Mouse (Mus musculus): Measurements from ENCODE around the gene Zfp940. TPM values are rescaled to one million over a fixed set of nuclear protein-coding genes. Genes with fewer than 3 reads are reported as not detected.

The Zfp940 gene
- polyA plus RNA-seq, 1 experiment: 0.89 TPM

- DNase-seq: no peak
- Histone ChIP-seq H3K27ac (ENCODE audit: control insufficient read depth, insufficient read depth, low read length) (no peak overlapping the region), H3K4me3 (ENCODE audit: control insufficient read depth, insufficient read depth, low read length) (no peak overlapping the region), H3K36me3 (ENCODE audit: control insufficient read depth, insufficient read depth, low read length) (no peaks in the 10 kb centered on the region), H3K27me3 (ENCODE audit: control insufficient read depth, insufficient read depth, low read length) (no peaks in the 10 kb centered on the region), H3K4me1 (replicated peaks; ENCODE audit: control insufficient read depth, insufficient read depth, low read length) (no peaks in the 10 kb centered on the region)
- TF ChIP-seq POLR2A (IDR thresholded peaks at IDR 0.05; ENCODE audit: control insufficient read depth, extremely low read depth, insufficient read depth, low read length, poor library complexity) (no peak), CTCF (IDR thresholded peaks at IDR 0.05; ENCODE audit: borderline replicate concordance, control insufficient read depth, extremely low read depth, insufficient read depth, low read length, poor library complexity) (no peak)
- 90% methylated on average over 3 of the region's 3 CpGs for WGBS
Observed at GRCm38 (mm10) chr7:29839256-29839655, 14.2 kb downstream of the Zfp940 start.

- Histone ChIP-seq H3K27me3 (ENCODE audit: control insufficient read depth, insufficient read depth, low read length) (no peaks in the 10 kb centered on the region), H3K4me1 (replicated peaks; ENCODE audit: control insufficient read depth, insufficient read depth, low read length) (no peaks in the 10 kb centered on the region), H3K36me3 (ENCODE audit: control insufficient read depth, insufficient read depth, low read length) (no peaks in the 10 kb centered on the region), H3K27ac (ENCODE audit: control insufficient read depth, insufficient read depth, low read length) (no peak overlapping the region), H3K4me3 (ENCODE audit: control insufficient read depth, insufficient read depth, low read length) (no peak overlapping the region)
- no peak for TF ChIP-seq CTCF (IDR thresholded peaks at IDR 0.05; ENCODE audit: borderline replicate concordance, control insufficient read depth, extremely low read depth, insufficient read depth, low read length, poor library complexity)
- no peak for TF ChIP-seq POLR2A (IDR thresholded peaks at IDR 0.05; ENCODE audit: control insufficient read depth, extremely low read depth, insufficient read depth, low read length, poor library complexity)
- 94% methylated on average over 1 of the region's 1 CpGs for WGBS
- DNase-seq: no peak
Observed at GRCm38 (mm10) chr7:29836816-29837215, 16.7 kb downstream of the Zfp940 start.

- Histone ChIP-seq H3K36me3 (ENCODE audit: control insufficient read depth, insufficient read depth, low read length) (peaks cover 38% of the 10 kb centered on the region), H3K4me1 (replicated peaks; ENCODE audit: control insufficient read depth, insufficient read depth, low read length) (no peaks in the 10 kb centered on the region), H3K4me3 (ENCODE audit: control insufficient read depth, insufficient read depth, low read length) (no peak overlapping the region), H3K27ac (ENCODE audit: control insufficient read depth, insufficient read depth, low read length) (no peak overlapping the region), H3K27me3 (ENCODE audit: control insufficient read depth, insufficient read depth, low read length) (no peaks in the 10 kb centered on the region)
- DNase-seq: no peak
- no peak for TF ChIP-seq CTCF (IDR thresholded peaks at IDR 0.05; ENCODE audit: borderline replicate concordance, control insufficient read depth, extremely low read depth, insufficient read depth, low read length, poor library complexity)
- TF ChIP-seq POLR2A (IDR thresholded peaks at IDR 0.05; ENCODE audit: control insufficient read depth, extremely low read depth, insufficient read depth, low read length, poor library complexity): no peak
- WGBS: 94% methylated on average over 12 of the region's 12 CpGs
Observed at GRCm38 (mm10) chr7:29829804-29830203, 23.7 kb downstream of the Zfp940 start.

- 98% methylated on average over 12 of the region's 12 CpGs for WGBS
- Histone ChIP-seq H3K27me3 (ENCODE audit: control insufficient read depth, insufficient read depth, low read length) (no peaks in the 10 kb centered on the region), H3K27ac (ENCODE audit: control insufficient read depth, insufficient read depth, low read length) (no peak overlapping the region), H3K4me1 (replicated peaks; ENCODE audit: control insufficient read depth, insufficient read depth, low read length) (no peaks in the 10 kb centered on the region), H3K4me3 (ENCODE audit: control insufficient read depth, insufficient read depth, low read length) (no peak overlapping the region), H3K36me3 (ENCODE audit: control insufficient read depth, insufficient read depth, low read length) (peaks cover 52% of the 10 kb centered on the region)
- TF ChIP-seq CTCF (IDR thresholded peaks at IDR 0.05; ENCODE audit: borderline replicate concordance, control insufficient read depth, extremely low read depth, insufficient read depth, low read length, poor library complexity): no peak
- no peak for TF ChIP-seq POLR2A (IDR thresholded peaks at IDR 0.05; ENCODE audit: control insufficient read depth, extremely low read depth, insufficient read depth, low read length, poor library complexity)
- no peak for DNase-seq
Observed at GRCm38 (mm10) chr7:29828001-29828400, 25.5 kb downstream of the Zfp940 start.

GRCm38 (mm10) chr7:29818619-29819254 lies 34.7 kb downstream of the Zfp940 start:
- TF ChIP-seq POLR2A (IDR thresholded peaks at IDR 0.05; ENCODE audit: control insufficient read depth, extremely low read depth, insufficient read depth, low read length, poor library complexity) (no peak), CTCF (IDR thresholded peaks at IDR 0.05; ENCODE audit: borderline replicate concordance, control insufficient read depth, extremely low read depth, insufficient read depth, low read length, poor library complexity) (no peak)
- H3K27ac ChIP-seq (ENCODE audit: control insufficient read depth, insufficient read depth, low read length): no peak overlapping the region
- peaks cover 8% of the 10 kb centered on the region; the same call in 1 of the 2 replicates for H3K36me3 ChIP-seq (ENCODE audit: control insufficient read depth, insufficient read depth, low read length)
- 7% methylated on average over 12 of the region's 12 CpGs for WGBS
- peak; percentile 80 for DNase-seq
- H3K27me3 ChIP-seq (ENCODE audit: control insufficient read depth, insufficient read depth, low read length): no peaks in the 10 kb centered on the region
- peaks cover 14% of the 10 kb centered on the region for H3K4me1 ChIP-seq (replicated peaks; ENCODE audit: control insufficient read depth, insufficient read depth, low read length)
- peak overlapping the region; percentile 72 for H3K4me3 ChIP-seq (ENCODE audit: control insufficient read depth, insufficient read depth, low read length)

- under 1% methylated on average over 26 of the region's 26 CpGs for WGBS
- peak; percentile 83 for DNase-seq
- no peaks in the 10 kb centered on the region for H3K36me3 ChIP-seq (ENCODE audit: control insufficient read depth, insufficient read depth, low read length)
Observed at GRCm38 (mm10) chr7:29815910-29816429, 37.5 kb downstream of the Zfp940 start, which contains the start of gene Zfp790. Gene Zfp790 (plus strand): TSS chr7:29816114.

More at GRCm38 (mm10) chr7:29815910-29816429, 37.5 kb downstream of the Zfp940 start, which contains the start of gene Zfp790:
- Histone ChIP-seq H3K4me1 (replicated peaks; ENCODE audit: control insufficient read depth, insufficient read depth, low read length) (peaks cover 14% of the 10 kb centered on the region), H3K27me3 (ENCODE audit: control insufficient read depth, insufficient read depth, low read length) (no peaks in the 10 kb centered on the region), H3K4me3 (ENCODE audit: control insufficient read depth, insufficient read depth, low read length) (peak within 1 kb of the TSS; percentile 97), H3K27ac (ENCODE audit: control insufficient read depth, insufficient read depth, low read length) (peak within 1 kb of the TSS; percentile 23; the same call in 1 of the 2 replicates)
- TF ChIP-seq POLR2A (IDR thresholded peaks at IDR 0.05; ENCODE audit: control insufficient read depth, extremely low read depth, insufficient read depth, low read length, poor library complexity) (no peak), CTCF (IDR thresholded peaks at IDR 0.05; ENCODE audit: borderline replicate concordance, control insufficient read depth, extremely low read depth, insufficient read depth, low read length, poor library complexity) (no peak)
